17 mouse cellular contexts compared by ENCODE assay signal in genomic region chr6:55901568-55902328, GRCm38 (mm10).
DNase-seq lines count a peak whose midpoint lies in the region; ATAC-seq and TF ChIP-seq lines count a peak whose summit lies in the region.
"Had no signal": no experiment of that assay in that cellular context is flagged by ENCODE, and none has a peak within 500 bp of the region (broad histone marks: within the 10 kb centered on the region; RNA-seq: fewer than 3 reads in every experiment).

No protein-coding gene starts in this region.

- TF ChIP-seq CTCF in layer of hippocampus, adult 2 months (conservative IDR thresholded peaks at IDR 0.05), result no peak

- peak; percentile 94 for ATAC-seq in forebrain, embryonic 15.5 days (replicated peaks)
- no peak for ATAC-seq in CD4-positive, CD25-positive, alpha-beta regulatory T cell, adult 4 months
- ATAC-seq: hindbrain, postnatal 0 days had no signal

- peaks cover 9% of the 10 kb centered on the region for H3K4me1 ChIP-seq in forebrain, embryonic 15.5 days
- H3K4me1 ChIP-seq: embryonic facial prominence, embryonic 12.5 days; heart, embryonic 13.5 days had no signal

- H3K9ac ChIP-seq in forebrain, embryonic 15.5 days (replicated peaks), result no peak overlapping the region
- H3K9ac ChIP-seq: embryonic facial prominence, embryonic 12.5 days; heart, embryonic 13.5 days had no signal

- no peaks in the 10 kb centered on the region; the same call in 1 of the 2 replicates for H3K27me3 ChIP-seq in forebrain, embryonic 15.5 days
- H3K27me3 ChIP-seq: embryonic facial prominence, embryonic 12.5 days; heart, embryonic 13.5 days had no signal

- H3K36me3 ChIP-seq in forebrain, embryonic 15.5 days, result no peaks in the 10 kb centered on the region
- H3K36me3 ChIP-seq: embryonic facial prominence, embryonic 12.5 days; heart, embryonic 13.5 days had no signal

- no peaks in the 10 kb centered on the region for H3K9me3 ChIP-seq in forebrain, embryonic 15.5 days
- H3K9me3 ChIP-seq: embryonic facial prominence, embryonic 12.5 days had no signal

- DNase-seq in layer of hippocampus, adult 2 months (ENCODE audit: low spot score in 2 of 2), result no peak
- DNase-seq in layer of hippocampus, adult 18-20 months (ENCODE audit: low spot score in 2 of 2), result no peak
- peak; percentile 35 for DNase-seq in retina, postnatal 1 day
- no peak for DNase-seq in retina, embryonic 14.5 days (ENCODE audit: low spot score)
- DNase-seq in urinary bladder, adult 2 months (ENCODE audit: low spot score), result no peak
- DNase-seq: adrenal gland, postnatal 10 days; cerebellum, adult 11-12 months; cerebellum, adult 9-10 months; cerebellum, postnatal 25 days; gastrocnemius, postnatal 36 days; heart, adult 11 months; heart, postnatal 36 days had no signal

- H3K4me3 ChIP-seq in layer of hippocampus, adult 2 months, result no peak overlapping the region
- H3K4me3 ChIP-seq in forebrain, embryonic 15.5 days, result no peak overlapping the region
- H3K4me3 ChIP-seq: embryonic facial prominence, embryonic 12.5 days; heart, embryonic 13.5 days had no signal

- whole genome bisulfite sequencing in forebrain, embryonic 15.5 days, result 54% methylated on average over 5 of the region's 5 CpGs

- H3K4me2 ChIP-seq in forebrain, embryonic 15.5 days (replicated peaks), result no peak overlapping the region
- H3K4me2 ChIP-seq: embryonic facial prominence, embryonic 12.5 days; heart, embryonic 13.5 days had no signal

- peak overlapping the region; percentile 7; the same call in 1 of the 2 replicates for H3K27ac ChIP-seq in layer of hippocampus, adult 2 months
- peak overlapping the region; percentile 82 for H3K27ac ChIP-seq in forebrain, embryonic 15.5 days (replicated peaks)
- H3K27ac ChIP-seq: embryonic facial prominence, embryonic 12.5 days; heart, embryonic 13.5 days; hindbrain, postnatal 0 days had no signal
